Mouse (Mus musculus) intestine, embryonic 16.5 days (tissue): ENCODE data around the gene Amph. TPM values are rescaled to one million over a fixed set of nuclear protein-coding genes. Genes with fewer than 3 reads are reported as not detected.

Source experiments
- ATAC-seq: fragments of 200-750 bp; cut with Nextera tagmentation; 2 replicates; pipeline ENCODE4 v1.8.0; 2017; ENCODE audit warnings: moderate TSS enrichment, moderate library complexity
- H3K27ac ChIP-seq: fragments of 300-500 bp; sonication (generic); 2 replicates; pipeline ENCODE4 v1.5.1; 2014; ENCODE audit warnings: mild to moderate bottlenecking, low read length
- H3K27me3 ChIP-seq: fragments of 300-500 bp; sonication (generic); replicated peaks from 2 replicates; pipeline ENCODE4 v1.6.1; 2014; ENCODE audit warnings: low read length, control low read depth, mixed read lengths; ENCODE audit not compliant: control insufficient read depth, insufficient read depth
- H3K36me3 ChIP-seq: fragments of 300-500 bp; sonication (generic); 2 replicates; pipeline ENCODE4 v1.6.1; 2014; ENCODE audit warnings: low read length, control low read depth; ENCODE audit not compliant: control insufficient read depth, insufficient read depth
- H3K4me1 ChIP-seq: fragments of 300-500 bp; sonication (generic); 2 replicates; pipeline ENCODE4 v1.6.1; 2014; ENCODE audit warnings: low read length, control low read depth, mixed read lengths; ENCODE audit not compliant: control insufficient read depth, insufficient read depth
- H3K4me2 ChIP-seq: fragments of 300-500 bp; sonication (generic); 2 replicates; pipeline ENCODE4 v1.6.1; 2014; ENCODE audit warnings: low read depth, low read length, control low read depth
- H3K4me3 ChIP-seq: fragments of 300-500 bp; sonication (generic); 2 replicates; pipeline ENCODE4 v1.5.1; 2014; ENCODE audit warnings: mild to moderate bottlenecking, low read length
- H3K9ac ChIP-seq: fragments of 300-500 bp; sonication (generic); 2 replicates; pipeline ENCODE4 v1.6.1; 2014; ENCODE audit warnings: low read depth, low read length
- H3K9me3 ChIP-seq: fragments of 300-500 bp; sonication (generic); 2 replicates; pipeline ENCODE4 v1.6.1; 2016; ENCODE audit warnings: low read length, control low read depth; ENCODE audit not compliant: control insufficient read depth
- WGBS: fragments of 180-500 bp; shearing (Covaris S2); extraction: QIAGEN DNeasy Blood & Tissue Kit; methylation state at CpG from one replicate; pipeline ENCODE4 v1.1.7; 2014; 5-methylcytosine and 5-hydroxymethylcytosine counted together
- polyA plus RNA-seq: library from polyadenylated mRNA; unstranded; fragments of >200 nt; fragmentation: Nextera tagmentation; extraction: Ambion mirVana; gene quantifications from 2 replicates; pipeline ENCODE4 v1.2.1, GENCODE M21; 2015

The Amph gene
- polyA plus RNA-seq, 1 experiment from 2014 or later = 1.8 TPM

- Histone ChIP-seq H3K4me2 (no peak overlapping the region), H3K36me3 (no peaks in the 10 kb centered on the region), H3K4me3 (no peak overlapping the region), H3K27ac (no peak overlapping the region), H3K27me3 (no peaks in the 10 kb centered on the region), H3K9me3 (no peaks in the 10 kb centered on the region), H3K9ac (no peak overlapping the region), H3K4me1 (no peaks in the 10 kb centered on the region)
- WGBS = 56% methylated on average over 5 of the region's 5 CpGs
- ATAC-seq = no peak; the same call in 1 of the 2 replicates
These were observed 179.0 kb downstream of the Amph start for GRCm38 (mm10) chr13:19126912-19127552.

GRCm38 (mm10) chr13:19133833-19134232 is 185.8 kb downstream of the Amph start:
- H3K27me3 ChIP-seq = no peaks in the 10 kb centered on the region
- no peaks in the 10 kb centered on the region for H3K4me1 ChIP-seq
- no peak overlapping the region for H3K4me2 ChIP-seq
- no peak for ATAC-seq
- no peak overlapping the region for H3K4me3 ChIP-seq
- H3K27ac ChIP-seq = no peak overlapping the region
- no peaks in the 10 kb centered on the region for H3K36me3 ChIP-seq
- H3K9ac ChIP-seq = no peak overlapping the region
- 36% methylated on average over 4 of the region's 4 CpGs for whole genome bisulfite sequencing
- no peaks in the 10 kb centered on the region for H3K9me3 ChIP-seq

- 56% methylated on average over 7 of the region's 7 CpGs for WGBS
- no peak for ATAC-seq
- no peaks in the 10 kb centered on the region for H3K9me3 ChIP-seq
- H3K4me2 ChIP-seq = no peak overlapping the region
- no peaks in the 10 kb centered on the region for H3K36me3 ChIP-seq
- no peak overlapping the region for H3K9ac ChIP-seq
- no peaks in the 10 kb centered on the region for H3K27me3 ChIP-seq
- no peak overlapping the region for H3K4me3 ChIP-seq
- no peaks in the 10 kb centered on the region for H3K4me1 ChIP-seq
- no peak overlapping the region for H3K27ac ChIP-seq
These were observed 189.2 kb downstream of the Amph start for GRCm38 (mm10) chr13:19137212-19137611.

- H3K4me1 ChIP-seq = no peaks in the 10 kb centered on the region
- no peaks in the 10 kb centered on the region for H3K36me3 ChIP-seq
- no peaks in the 10 kb centered on the region for H3K27me3 ChIP-seq
- H3K9ac ChIP-seq = no peak overlapping the region
- no peak overlapping the region for H3K4me2 ChIP-seq
- no peak overlapping the region for H3K27ac ChIP-seq
- no peak overlapping the region for H3K4me3 ChIP-seq
- WGBS = 24% methylated on average over 5 of the region's 5 CpGs
- ATAC-seq = no peak
- no peaks in the 10 kb centered on the region for H3K9me3 ChIP-seq
These were observed 189.9 kb downstream of the Amph start for GRCm38 (mm10) chr13:19137932-19138331.

GRCm38 (mm10) chr13:19138550-19138949 is 190.5 kb downstream of the Amph start:
- no peak for ATAC-seq

GRCm38 (mm10) chr13:19139104-19139503 is 191.1 kb downstream of the Amph start:
- Histone ChIP-seq H3K9me3 (no peaks in the 10 kb centered on the region), H3K4me1 (no peaks in the 10 kb centered on the region)
- WGBS = 83% methylated on average over 7 of the region's 7 CpGs

More at GRCm38 (mm10) chr13:19138550-19138949, 190.5 kb downstream of the Amph start:
- H3K4me3 ChIP-seq = no peak overlapping the region
- H3K9ac ChIP-seq = no peak overlapping the region
- no peaks in the 10 kb centered on the region for H3K4me1 ChIP-seq
- H3K4me2 ChIP-seq = no peak overlapping the region
- 95% methylated on average over 2 of the region's 2 CpGs for WGBS
- no peaks in the 10 kb centered on the region for H3K9me3 ChIP-seq
- H3K36me3 ChIP-seq = no peaks in the 10 kb centered on the region
- no peaks in the 10 kb centered on the region for H3K27me3 ChIP-seq
- no peak overlapping the region for H3K27ac ChIP-seq

GRCm38 (mm10) chr13:19139771-19140170 is 191.8 kb downstream of the Amph start:
- H3K27ac ChIP-seq = no peak overlapping the region
- no peaks in the 10 kb centered on the region for H3K4me1 ChIP-seq
- no peaks in the 10 kb centered on the region for H3K27me3 ChIP-seq
- no peak for ATAC-seq
- H3K9ac ChIP-seq = no peak overlapping the region
- H3K4me3 ChIP-seq = no peak overlapping the region
- H3K4me2 ChIP-seq = no peak overlapping the region
- H3K9me3 ChIP-seq = no peaks in the 10 kb centered on the region
- H3K36me3 ChIP-seq = no peaks in the 10 kb centered on the region
- 74% methylated on average over 1 of the region's 1 CpGs for WGBS

More at GRCm38 (mm10) chr13:19139104-19139503, 191.1 kb downstream of the Amph start:
- no peaks in the 10 kb centered on the region for H3K36me3 ChIP-seq
- H3K27me3 ChIP-seq = no peaks in the 10 kb centered on the region
- no peak for ATAC-seq
- no peak overlapping the region for H3K9ac ChIP-seq
- H3K27ac ChIP-seq = no peak overlapping the region
- H3K4me2 ChIP-seq = no peak overlapping the region
- no peak overlapping the region for H3K4me3 ChIP-seq

- H3K27ac ChIP-seq = no peak overlapping the region
- H3K4me3 ChIP-seq = no peak overlapping the region
- 77% methylated on average over 3 of the region's 3 CpGs for WGBS
- no peaks in the 10 kb centered on the region for H3K9me3 ChIP-seq
- no peak for ATAC-seq
- no peak overlapping the region for H3K9ac ChIP-seq
- H3K36me3 ChIP-seq = no peaks in the 10 kb centered on the region
- H3K4me2 ChIP-seq = no peak overlapping the region
- H3K27me3 ChIP-seq = no peaks in the 10 kb centered on the region
- no peaks in the 10 kb centered on the region for H3K4me1 ChIP-seq
These were observed 195.8 kb downstream of the Amph start for GRCm38 (mm10) chr13:19143766-19144165.

- H3K4me1 ChIP-seq = no peaks in the 10 kb centered on the region
- H3K27me3 ChIP-seq = no peaks in the 10 kb centered on the region
- no peaks in the 10 kb centered on the region for H3K36me3 ChIP-seq
- no peak overlapping the region for H3K4me3 ChIP-seq
- 84% methylated on average over 3 of the region's 3 CpGs for WGBS
- ATAC-seq = no peak
- H3K27ac ChIP-seq = no peak overlapping the region
- H3K4me2 ChIP-seq = no peak overlapping the region
- no peaks in the 10 kb centered on the region for H3K9me3 ChIP-seq
- no peak overlapping the region for H3K9ac ChIP-seq
These were observed 199.5 kb downstream of the Amph start for GRCm38 (mm10) chr13:19147468-19147867.

GRCm38 (mm10) chr13:19149574-19149973 is 201.6 kb downstream of the Amph start:
- H3K9ac ChIP-seq = no peak overlapping the region
- no peak overlapping the region for H3K4me3 ChIP-seq
- H3K36me3 ChIP-seq = no peaks in the 10 kb centered on the region
- no peaks in the 10 kb centered on the region for H3K9me3 ChIP-seq
- ATAC-seq = no peak
- H3K27me3 ChIP-seq = no peaks in the 10 kb centered on the region
- H3K4me2 ChIP-seq = no peak overlapping the region
- no peaks in the 10 kb centered on the region for H3K4me1 ChIP-seq
- whole genome bisulfite sequencing = 81% methylated on average over 8 of the region's 8 CpGs
- H3K27ac ChIP-seq = no peak overlapping the region
